Mouse (Mus musculus) CH12.LX (cell line): Measurements from ENCODE around the gene Kcnma1. TPM values are rescaled to one million over a fixed set of nuclear protein-coding genes. Genes with fewer than 3 reads are reported as not detected.

Source experiments
- DNase-seq: peaks from one replicate; pipeline ENCODE4 v3.0.0-alpha.2; 2013; ENCODE audit errors: extremely low read depth
- H3K27ac ChIP-seq: 2 replicates; pipeline ENCODE4 v1.5.1; 2012; ENCODE audit warnings: low read depth, mild to moderate bottlenecking, control low read depth, moderate library complexity; ENCODE audit not compliant: insufficient read depth
- H3K27me3 ChIP-seq: replicated peaks from 2 replicates; pipeline ENCODE3; 2012; ENCODE audit warnings: inconsistent platforms
- H3K36me3 ChIP-seq, 2 experiments: replicated peaks in 1 of 2; 2 replicates each; pipeline versions ENCODE3 to v1.6.1; 2012; ENCODE audit warnings: inconsistent platforms in 1 of 2, low read length in 1 of 2, mild to moderate bottlenecking in 1 of 2, mixed read lengths in 1 of 2, moderate library complexity in 1 of 2; ENCODE audit not compliant: control insufficient read depth in 1 of 2, insufficient read depth in 1 of 2
- H3K4me1 ChIP-seq, 2 experiments: 2 replicates each; pipeline ENCODE4 v1.6.1; 2012; ENCODE audit warnings: inconsistent platforms in 1 of 2, moderate library complexity in 1 of 2; ENCODE audit not compliant: insufficient read depth in 2 of 2, control insufficient read depth in 1 of 2
- H3K4me2 ChIP-seq: 2 replicates; pipeline ENCODE4 v1.6.1; 2012; ENCODE audit warnings: low read depth, mild to moderate bottlenecking, control low read depth; ENCODE audit not compliant: poor library complexity, insufficient read depth, severe bottlenecking
- H3K4me3 ChIP-seq, 3 experiments: fragments of 150-350 bp in 1 of 3; sonication (generic) in 1 of 3; replicated peaks in 1 of 3; 2 replicates each; pipeline versions ENCODE3 to v1.5.1; 2011 to 2012; ENCODE audit warnings: low read depth in 2 of 3, low read length in 2 of 3, mild to moderate bottlenecking in 2 of 3, moderate library complexity in 2 of 3, control low read depth in 1 of 3, improper control_type of control experiment in 1 of 3, inconsistent platforms in 1 of 3, mixed read lengths in 1 of 3; ENCODE audit not compliant: poor library complexity in 1 of 3
- H3K79me2 ChIP-seq: replicated peaks from 2 replicates; pipeline ENCODE4 v1.6.1; 2012; ENCODE audit warnings: mild to moderate bottlenecking, moderate library complexity; ENCODE audit not compliant: control insufficient read depth, poor library complexity, insufficient read depth, severe bottlenecking; ENCODE audit errors: extremely low read depth
- H3K9ac ChIP-seq: 2 replicates; pipeline ENCODE4 v1.6.1; 2012; ENCODE audit warnings: low read depth, mild to moderate bottlenecking, control low read depth, moderate library complexity; ENCODE audit not compliant: insufficient read depth
- H3K9me3 ChIP-seq: replicated peaks from 2 replicates; pipeline ENCODE3; 2012; ENCODE audit warnings: low read length, inconsistent platforms, mixed read lengths
- E2F4 ChIP-seq: IDR thresholded peaks from 2 replicates; pipeline ENCODE4 v1.6.1; 2011; ENCODE audit warnings: low read depth, low read length, improper control_type of control experiment; ENCODE audit not compliant: insufficient replicate concordance
- ETS1 ChIP-seq: conservative IDR thresholded peaks from 2 replicates; pipeline ENCODE4 v1.6.1; 2012; ENCODE audit warnings: low read depth, mild to moderate bottlenecking, inconsistent platforms, low read length, improper control_type of control experiment, moderate library complexity
- GABPA ChIP-seq: IDR thresholded peaks from 2 replicates; pipeline ENCODE4 v1.6.1; 2012; ENCODE audit warnings: low read depth, low read length, improper control_type of control experiment, inconsistent platforms; ENCODE audit not compliant: insufficient replicate concordance
- HCFC1 ChIP-seq: IDR thresholded peaks from 2 replicates; pipeline ENCODE4 v1.6.1; 2012; ENCODE audit warnings: low read depth, mild to moderate bottlenecking, inconsistent platforms, low read length, improper control_type of control experiment
- IRF4 ChIP-seq: IDR thresholded peaks from 2 replicates; pipeline ENCODE4 v1.6.1; 2014; ENCODE audit warnings: low read depth, mild to moderate bottlenecking, inconsistent platforms, low read length, improper control_type of control experiment
- JUN ChIP-seq: IDR thresholded peaks from 2 replicates; pipeline ENCODE4 v1.6.1; 2011; ENCODE audit warnings: low read depth, mild to moderate bottlenecking, low read length, improper control_type of control experiment, moderate library complexity; ENCODE audit not compliant: insufficient read depth
- MAFK ChIP-seq: IDR thresholded peaks from 2 replicates; pipeline ENCODE4 v1.6.1; 2011; ENCODE audit warnings: low read length, improper control_type of control experiment; ENCODE audit not compliant: insufficient replicate concordance
- MAX ChIP-seq: IDR thresholded peaks from 2 replicates; pipeline ENCODE4 v1.6.1; 2011; ENCODE audit warnings: low read length, improper control_type of control experiment
- MAZ ChIP-seq: IDR thresholded peaks from 2 replicates; pipeline ENCODE4 v1.6.1; 2012; ENCODE audit warnings: low read depth, mild to moderate bottlenecking, inconsistent platforms, low read length, improper control_type of control experiment, moderate library complexity
- MEF2A ChIP-seq: IDR thresholded peaks from 2 replicates; pipeline ENCODE4 v1.6.1; 2014; ENCODE audit warnings: low read depth, mild to moderate bottlenecking, inconsistent platforms, low read length, improper control_type of control experiment, borderline replicate concordance
- NRF1 ChIP-seq: IDR thresholded peaks from 2 replicates; pipeline ENCODE4 v1.6.1; 2014; ENCODE audit warnings: low read depth, mild to moderate bottlenecking, inconsistent platforms, low read length, improper control_type of control experiment, moderate library complexity
- PAX5 ChIP-seq: IDR thresholded peaks from 2 replicates; pipeline ENCODE4 v1.6.1; 2012; ENCODE audit warnings: low read length, inconsistent platforms, mixed read lengths
- POLR2AphosphoS2 ChIP-seq: IDR thresholded peaks from 2 replicates; pipeline ENCODE4 v1.6.1; 2011; ENCODE audit warnings: low read depth, low read length, improper control_type of control experiment
- RAD21 ChIP-seq: IDR thresholded peaks from 2 replicates; pipeline ENCODE4 v1.6.1; 2011; ENCODE audit warnings: low read depth, mild to moderate bottlenecking, low read length, improper control_type of control experiment, moderate library complexity
- RCOR1 ChIP-seq: conservative IDR thresholded peaks from 2 replicates; pipeline ENCODE4 v1.6.1; 2012; ENCODE audit warnings: low read depth, mild to moderate bottlenecking, inconsistent platforms, low read length, improper control_type of control experiment
- SIN3A ChIP-seq: IDR thresholded peaks from 2 replicates; pipeline ENCODE4 v1.6.1; 2012; ENCODE audit warnings: low read length, improper control_type of control experiment, inconsistent platforms
- SMC3 ChIP-seq: IDR thresholded peaks from 2 replicates; pipeline ENCODE4 v1.6.1; 2011; ENCODE audit warnings: low read depth, low read length, improper control_type of control experiment
- TCF12 ChIP-seq: IDR thresholded peaks from 2 replicates; pipeline ENCODE4 v1.6.1; 2014; ENCODE audit warnings: low read depth, mild to moderate bottlenecking, inconsistent platforms, low read length, improper control_type of control experiment
- UBTF ChIP-seq: IDR thresholded peaks from 2 replicates; pipeline ENCODE4 v1.6.1; 2012; ENCODE audit warnings: low read depth, mild to moderate bottlenecking, inconsistent platforms, low read length, improper control_type of control experiment, moderate library complexity
- ZNF384 ChIP-seq: IDR thresholded peaks from 2 replicates; pipeline ENCODE4 v1.6.1; 2012; ENCODE audit warnings: low read depth, low read length, improper control_type of control experiment, inconsistent platforms
- dilution Hi-C: fragments of 300-500 bp; cut with MboI; formaldehyde crosslinking; loops from 2 replicates; pipeline ENCODE4 v1.14.3; 2020; ENCODE audit warnings: low sequenced_read_pairs; ENCODE audit not compliant: extremely low pct_unique_long_range_greater_than_20kb, extremely low pct_ligation_motif_present
- in situ Hi-C: fragments of 300-500 bp; cut with MboI; formaldehyde crosslinking; loops from 3 replicates; pipeline ENCODE4 v1.14.3; 2019; ENCODE audit warnings: low sequenced_read_pairs, low pct_ligation_motif_present, low pct_unique_long_range_greater_than_20kb, mixed read lengths
- polyA plus RNA-seq: library from polyadenylated mRNA; unstranded; fragments of >175 nt; gene quantifications from 2 replicates; pipeline ENCODE4 v1.2.1, GENCODE M21; 2012; ENCODE audit warnings: low read depth; ENCODE audit not compliant: insufficient read length
- total RNA-seq, 2 experiments: library from RNA; depleted of rRNA; stranded (reverse); fragments of 300-350 nt in 1 of 2; fragments of >200 nt in 1 of 2; gene quantifications; 2 replicates each; pipeline ENCODE4 v1.2.3; 2012 to 2014

The Kcnma1 gene
- total and polyA plus RNA-seq, 3 experiments, result 0.10 to 0.17 (median 0.12) TPM

GRCm38 (mm10) chr14:24002647-24003046 is 11.6 kb downstream of the Kcnma1 start:
- dilution Hi-C loops (no loop called here), in situ Hi-C loops (loop anchor here (25.0 kb wide), 1 partner anchor 415 kb away; no protein-coding TSS in a partner anchor)
- Histone ChIP-seq H3K27me3 (no peaks in the 10 kb centered on the region), H3K27ac (no peak overlapping the region), H3K79me2 (no peaks in the 10 kb centered on the region), H3K9me3 (peaks cover 49% of the 10 kb centered on the region), H3K4me3 (no peak overlapping the region), H3K4me2 (no peak overlapping the region), H3K36me3 (no peaks in the 10 kb centered on the region), H3K4me1 (no peaks in the 10 kb centered on the region), H3K9ac (no peak overlapping the region)
- no peak for TF ChIP-seq JUN
- TF ChIP-seq POLR2AphosphoS2, result no peak
- no peak for TF ChIP-seq TCF12
- TF ChIP-seq IRF4, result no peak
- TF ChIP-seq UBTF, result no peak
- TF ChIP-seq E2F4, result no peak
- no peak for TF ChIP-seq RAD21
- no peak for TF ChIP-seq GABPA
- no peak for TF ChIP-seq MAX
- no peak for TF ChIP-seq HCFC1
- no peak for TF ChIP-seq NRF1
- no peak for TF ChIP-seq ETS1
- no peak for TF ChIP-seq PAX5
- TF ChIP-seq MAZ, result no peak
- TF ChIP-seq MAFK, result no peak
- TF ChIP-seq SMC3, result no peak
- TF ChIP-seq SIN3A, result no peak
- no peak for TF ChIP-seq RCOR1
- TF ChIP-seq ZNF384, result no peak
- DNase-seq, result no peak

- Histone ChIP-seq H3K9ac (no peak overlapping the region), H3K4me1 (no peaks in the 10 kb centered on the region), H3K79me2 (no peaks in the 10 kb centered on the region), H3K27me3 (no peaks in the 10 kb centered on the region), H3K36me3 (no peaks in the 10 kb centered on the region), H3K9me3 (peaks cover 37% of the 10 kb centered on the region), H3K27ac (no peak overlapping the region), H3K4me2 (no peak overlapping the region), H3K4me3 (no peak overlapping the region)
- TF ChIP-seq MEF2A, result no peak
- no peak for DNase-seq
- dilution Hi-C loops, result no loop called here
- in situ Hi-C loops, result no loop called here
Measured at GRCm38 (mm10) chr14:23997912-23998311, 16.4 kb downstream of the Kcnma1 start.
